ENCODE assay signal across 23 mouse cellular contexts in the genomic region with DNA sequence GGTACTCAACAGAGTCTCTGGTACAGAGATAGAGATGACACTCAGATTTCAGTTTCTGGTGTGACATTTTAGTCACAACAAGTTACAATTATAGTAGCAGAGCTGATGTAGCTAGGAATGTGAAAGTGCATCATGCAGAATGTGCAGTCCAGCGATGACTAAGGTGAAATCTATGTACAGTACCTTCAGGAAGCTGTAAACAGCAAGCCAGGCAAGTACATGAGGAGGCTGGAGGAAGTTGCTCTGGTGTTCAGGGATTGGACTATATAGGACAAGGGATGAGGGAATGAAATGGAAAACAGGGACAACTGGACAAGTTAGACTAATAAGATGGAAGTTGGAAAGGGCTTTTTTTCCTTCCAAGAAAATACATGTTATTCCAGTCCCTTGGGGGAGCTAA. TPM values are rescaled to one million over a fixed set of nuclear protein-coding genes. Genes with fewer than 3 reads are reported as not detected.
DNase-seq lines count a peak whose midpoint lies in the region; ATAC-seq and TF ChIP-seq lines count a peak whose summit lies in the region.
"Had no signal": no experiment of that assay in that cellular context is flagged by ENCODE, and none has a peak within 500 bp of the region (broad histone marks: within the 10 kb centered on the region; RNA-seq: fewer than 3 reads in every experiment).

No protein-coding gene starts in this region.

- no peak overlapping the region for H3K4me2 ChIP-seq in lung, postnatal 0 days (replicated peaks; ENCODE audit: low read depth, low read length)
- H3K4me2 ChIP-seq: embryonic facial prominence, embryonic 13.5 days; forebrain, embryonic 12.5 days; heart, embryonic 11.5 days; heart, embryonic 15.5 days; hindbrain, embryonic 14.5 days had no signal

- no peak for TF ChIP-seq CTCF in lung, postnatal 0 days (IDR thresholded peaks at IDR 0.05)

- no peaks in the 10 kb centered on the region for H3K4me1 ChIP-seq in heart, embryonic 10.5 days
- no peaks in the 10 kb centered on the region for H3K4me1 ChIP-seq in lung, postnatal 0 days (ENCODE audit: insufficient read depth, low read depth, low read length)
- H3K4me1 ChIP-seq: embryonic facial prominence, embryonic 13.5 days; forebrain, embryonic 12.5 days; heart, embryonic 15.5 days; hindbrain, embryonic 10.5 days had no signal

- H3K9ac ChIP-seq in lung, postnatal 0 days (replicated peaks; ENCODE audit: low read depth): no peak overlapping the region
- H3K9ac ChIP-seq: embryonic facial prominence, embryonic 13.5 days; forebrain, embryonic 12.5 days; heart, embryonic 15.5 days; hindbrain, embryonic 14.5 days had no signal

- no peak for TF ChIP-seq EP300 in lung, postnatal 0 days (IDR thresholded peaks at IDR 0.05)

- peak; percentile 79 for DNase-seq in heart, adult 11 months
- no peak for DNase-seq in heart, embryonic 10.5 days (ENCODE audit: low spot score)
- DNase-seq in lung, postnatal 0 days (ENCODE audit: low spot score): peak; percentile 15
- no peak for DNase-seq in lung, postnatal 25 days (ENCODE audit: low spot score)
- DNase-seq in Muller cell, postnatal 12 days (ENCODE audit: inconsistent ontology term): peak; percentile 42
- DNase-seq in telencephalon, adult 2 months (ENCODE audit: low read depth, low spot score): peak; percentile 4
- no peak for DNase-seq in adrenal gland, postnatal 10 days
- no peak for DNase-seq in right cerebral cortex, postnatal 14 days
- DNase-seq: adrenal gland, postnatal 14 days; cerebellum, adult 18-20 months; cerebellum, adult 9-11 months; cerebellum, postnatal 36 days; gastrocnemius, postnatal 10 days; heart, postnatal 14 days had no signal

- no peaks in the 10 kb centered on the region for H3K27me3 ChIP-seq in heart, embryonic 10.5 days (ENCODE audit: insufficient read depth, poor library complexity, severe bottlenecking)
- H3K27me3 ChIP-seq in lung, postnatal 0 days (replicated peaks; ENCODE audit: insufficient read depth, low read length): no peaks in the 10 kb centered on the region
- H3K27me3 ChIP-seq: embryonic facial prominence, embryonic 13.5 days; forebrain, embryonic 12.5 days; heart, embryonic 15.5 days had no signal

- H3K27ac ChIP-seq in heart, embryonic 10.5 days: no peak overlapping the region
- H3K27ac ChIP-seq in lung, postnatal 0 days (ENCODE audit: low read length): no peak overlapping the region
- H3K27ac ChIP-seq: embryonic facial prominence, embryonic 13.5 days; forebrain, embryonic 12.5 days; heart, embryonic 15.5 days; hindbrain, embryonic 10.5 days; hindbrain, embryonic 14.5 days had no signal

- WGBS in heart, embryonic 10.5 days: 82% methylated on average over 1 of the region's 1 CpGs
- WGBS in lung, postnatal 0 days: 69% methylated on average over 1 of the region's 1 CpGs

- H3K4me3 ChIP-seq in heart, embryonic 10.5 days: no peak overlapping the region
- no peak overlapping the region for H3K4me3 ChIP-seq in lung, postnatal 0 days (ENCODE audit: low read depth, low read length)
- H3K4me3 ChIP-seq: embryonic facial prominence, embryonic 13.5 days; forebrain, embryonic 12.5 days; heart, embryonic 15.5 days; hindbrain, embryonic 10.5 days had no signal

- ATAC-seq in lung, postnatal 0 days: no peak
- ATAC-seq: forebrain, embryonic 16.5 days; intestine, embryonic 16.5 days had no signal

- peaks cover 51% of the 10 kb centered on the region for H3K36me3 ChIP-seq in heart, embryonic 10.5 days
- peaks cover 6% of the 10 kb centered on the region; the same call in 1 of the 2 replicates for H3K36me3 ChIP-seq in lung, postnatal 0 days (ENCODE audit: insufficient read depth, low read length)

- no peaks in the 10 kb centered on the region for H3K9me3 ChIP-seq in heart, embryonic 10.5 days
- no peaks in the 10 kb centered on the region for H3K9me3 ChIP-seq in lung, postnatal 0 days (ENCODE audit: low read length)
- H3K9me3 ChIP-seq: embryonic facial prominence, embryonic 13.5 days; forebrain, embryonic 12.5 days; heart, embryonic 15.5 days; hindbrain, embryonic 10.5 days had no signal

RNA-seq across cellular contexts. Expression of gene Chac1, which starts 37.2 kb away (rescaled TPM):
- polyA plus RNA-seq in heart, embryonic 10.5 days (2016; fragmentation: Nextera tagmentation; extraction: Ambion mirVana): 0.55 and 0.69 TPM in 2 replicates
- polyA plus RNA-seq in lung, postnatal 0 days (2015; fragmentation: Nextera tagmentation; extraction: Ambion mirVana): 1.5 and 1.8 TPM in 2 replicates
- 1 to 10 TPM; 2.4 to 5.8 TPM for total RNA-seq in adrenal gland, postnatal 10 days (2021)
- total RNA-seq: granulocyte monocyte progenitor cell, adult 5-6 weeks had no signal

Comparison
In these comparisons a context has a peak if more than half of its experiments do, and no peak if none do; other contexts are left out.
1. DNase-seq: peak in heart, adult 11 months (single experiment), lung, postnatal 0 days (single experiment), Muller cell, postnatal 12 days (single experiment) and telencephalon, adult 2 months (single experiment); none in heart, embryonic 10.5 days (single experiment), lung, postnatal 25 days (single experiment), adrenal gland, postnatal 10 days (single experiment) and right cerebral cortex, postnatal 14 days (single experiment).